Mouse (Mus musculus): Measurements from ENCODE around the gene Mllt10. TPM values are rescaled to one million over a fixed set of nuclear protein-coding genes. Genes with fewer than 3 reads are reported as not detected.

The Mllt10 gene
- polyA plus RNA-seq, 1 experiment = 40.7 TPM

DNA sequence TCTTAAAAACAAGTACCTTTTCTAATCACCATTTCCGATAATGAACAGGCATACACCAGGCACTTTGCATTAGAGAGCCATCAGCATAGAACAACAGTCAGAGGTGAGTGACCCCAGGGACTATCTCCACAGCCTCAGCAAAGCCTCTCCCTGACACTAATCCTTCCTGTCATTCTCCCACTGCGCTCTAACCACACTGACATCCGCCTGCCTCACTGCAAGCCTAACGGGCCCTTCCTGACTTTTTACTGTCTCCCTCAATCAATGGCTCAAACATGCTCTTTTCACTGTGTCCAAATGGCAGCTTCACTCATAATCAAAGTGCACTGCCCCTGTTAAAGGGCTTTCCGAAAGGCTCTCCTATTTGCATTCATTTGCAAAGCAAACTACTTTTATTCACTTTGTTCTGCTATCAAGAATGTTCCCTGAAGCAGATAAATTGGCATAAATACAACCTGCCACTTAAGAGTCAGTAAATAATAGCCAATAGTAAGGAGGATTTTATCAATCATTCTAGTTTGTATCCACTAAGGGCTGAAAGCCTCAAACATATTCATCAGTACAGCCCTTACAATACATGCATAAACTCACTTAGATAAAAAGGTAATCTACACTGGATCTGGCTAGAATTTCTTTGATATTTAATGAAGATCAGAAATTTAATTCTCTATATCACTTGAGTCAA is 178.0 kb downstream of the Mllt10 start:
- no peak for DNase-seq (ENCODE audit: extremely low spot score in 1 of 2, low spot score in 1 of 2)

DNA sequence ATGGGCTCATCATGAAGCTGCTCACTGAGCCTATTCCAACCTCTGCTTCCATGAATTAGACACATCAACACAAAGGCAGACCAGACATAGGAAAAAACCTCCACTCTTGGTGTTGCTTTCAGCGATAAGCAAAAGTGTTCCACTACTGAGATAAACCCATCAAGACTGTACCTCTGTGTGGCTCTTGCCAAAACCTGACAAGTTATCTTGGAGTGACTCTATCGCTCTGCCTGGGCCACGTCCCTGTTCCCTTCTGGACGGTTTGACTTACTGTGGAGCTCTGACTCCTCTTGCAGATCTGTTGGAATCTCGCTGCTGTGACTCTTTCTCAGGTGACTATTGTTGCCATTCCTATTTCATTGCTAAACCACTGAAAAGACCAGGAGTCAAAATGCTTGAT is 180.5 kb downstream of the Mllt10 start:
- no peak for DNase-seq (ENCODE audit: extremely low spot score in 1 of 2, low spot score in 1 of 2)

DNA sequence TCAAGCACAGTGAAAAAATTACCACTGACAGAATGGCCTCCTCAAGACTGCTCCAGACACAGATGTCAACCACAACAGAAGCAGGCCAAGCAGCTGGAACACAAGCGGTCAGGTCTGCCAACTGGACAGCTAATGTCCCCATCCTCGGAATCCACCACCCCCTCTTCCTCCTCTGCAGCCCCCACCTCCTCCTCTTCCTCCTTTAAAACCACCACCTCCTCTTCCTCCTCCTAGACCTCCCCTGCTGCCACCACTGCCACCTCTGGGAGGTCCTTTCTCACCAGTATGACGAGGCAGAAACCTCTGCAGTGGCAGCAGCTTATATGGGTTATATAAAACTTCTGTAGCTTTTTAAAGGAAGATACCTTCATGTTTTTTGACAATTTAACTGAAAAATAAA is 194.2 kb downstream of the Mllt10 start:
- DNase-seq (ENCODE audit: extremely low spot score in 1 of 2, low spot score in 1 of 2) = no peak

Other genes with a start within 250 kb of the Mllt10 start
- gene H2al2a, start 58.3 kb upstream of the Mllt10 start, polyA plus RNA-seq (2012; rRNA removed) = not detected in 2 replicates
- gene A930004D18Rik, start 17.5 kb upstream of the Mllt10 start, polyA plus RNA-seq (2012; rRNA removed) = 1.5 and 1.9 TPM in 2 replicates
- gene Skida1, start 6.2 kb upstream of the Mllt10 start, polyA plus RNA-seq (2012; rRNA removed) = 3.9 and 5.3 TPM in 2 replicates

All from frontal cortex, adult 2 months (tissue).